Mouse (Mus musculus) urinary bladder, postnatal 4 days (tissue): ENCODE measurements around the gene Rad9b.
A peak's percentile ranks its signal among the peaks of the same experiment; 100 is the strongest.

Experiments
- DNase-seq, 2 experiments: peaks; one replicate each; pipeline ENCODE4 v3.0.0; 2021 to 2022; ENCODE audit warnings: low spot score in 2 of 2

Gene Rad9b

DNA sequence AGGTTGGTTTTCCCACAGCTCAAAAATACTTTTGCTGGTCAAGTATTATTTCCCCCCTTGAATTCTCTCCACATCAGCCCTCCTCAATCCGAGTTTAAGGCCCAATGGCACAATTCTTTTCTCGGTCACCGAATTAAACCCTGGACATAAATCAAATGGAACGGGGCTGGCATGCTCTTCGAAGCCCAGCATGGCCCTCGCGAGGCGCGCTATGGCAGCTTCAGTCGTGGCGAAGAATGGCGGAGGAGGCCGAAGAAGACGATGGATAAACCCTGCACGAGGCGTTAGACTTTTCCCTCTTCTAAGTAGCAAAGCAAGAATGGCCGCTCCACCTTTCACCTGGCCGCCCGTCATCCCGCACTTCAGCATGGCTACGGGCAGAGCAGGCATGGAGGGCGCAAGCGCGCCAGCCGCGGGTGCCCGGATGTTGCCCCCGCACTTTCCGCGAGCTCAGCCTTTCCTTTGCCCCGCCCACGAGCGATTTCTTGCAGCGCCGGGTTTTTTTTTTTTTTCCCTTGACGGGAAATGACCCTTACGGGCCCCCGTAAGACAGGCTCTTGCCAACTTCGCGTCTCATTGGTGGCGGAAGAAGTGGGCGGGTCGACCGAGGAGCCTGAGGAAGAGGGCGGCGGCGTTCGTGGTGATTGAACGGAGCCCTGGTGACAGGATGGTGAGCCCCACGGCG, at the start of gene Rad9b, which contains the start of gene Vps29:
Rad9b (minus strand) TSS at position 427 of the 685 bp plus-strand sequence.
Vps29 (plus strand) TSS at position 563 of the 685 bp plus-strand sequence.
- DNase-seq: peak; percentile 97 to 99

DNA sequence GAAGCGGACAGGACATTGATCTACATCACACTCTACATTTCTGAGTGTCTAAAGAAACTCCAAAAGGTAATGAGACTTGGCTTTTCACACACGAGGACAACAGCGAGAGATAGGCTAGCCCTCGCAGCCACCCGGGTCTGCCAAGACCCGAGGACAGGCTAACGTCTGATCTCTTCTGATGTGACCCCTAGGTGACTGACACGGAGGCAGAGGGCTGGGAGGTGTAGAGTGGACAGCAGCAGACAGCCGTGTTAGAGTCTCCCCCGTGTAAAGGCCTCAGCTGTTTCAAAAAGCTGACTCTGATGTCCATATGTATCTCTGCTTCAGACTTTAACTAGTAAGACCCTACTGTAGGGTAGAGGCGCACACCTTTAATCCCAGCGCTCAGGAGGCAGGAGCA, 49.3 kb upstream of the Rad9b start:
- no peak for DNase-seq

DNA sequence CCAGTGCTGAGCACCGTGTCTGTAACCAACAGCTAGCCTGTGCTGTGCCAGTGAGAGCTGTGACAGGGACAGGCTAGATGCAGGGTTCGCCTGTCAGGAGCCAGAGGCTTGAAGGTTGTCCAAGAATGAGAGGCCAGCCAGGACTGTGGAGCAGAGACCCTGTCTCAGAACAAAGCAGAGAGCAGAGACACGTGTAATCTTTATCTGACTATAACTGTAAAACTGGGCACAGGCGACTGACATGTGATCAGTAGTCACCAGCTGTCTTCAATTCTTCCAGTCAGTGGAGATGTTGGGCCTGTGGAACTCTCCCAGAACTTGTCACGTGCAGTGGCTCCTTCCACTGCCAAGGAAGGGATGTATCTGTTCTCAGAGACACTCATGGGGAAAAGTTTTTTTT, 48.7 kb upstream of the Rad9b start:
- DNase-seq: peak in 1 of 2 experiments; percentile 39

DNA sequence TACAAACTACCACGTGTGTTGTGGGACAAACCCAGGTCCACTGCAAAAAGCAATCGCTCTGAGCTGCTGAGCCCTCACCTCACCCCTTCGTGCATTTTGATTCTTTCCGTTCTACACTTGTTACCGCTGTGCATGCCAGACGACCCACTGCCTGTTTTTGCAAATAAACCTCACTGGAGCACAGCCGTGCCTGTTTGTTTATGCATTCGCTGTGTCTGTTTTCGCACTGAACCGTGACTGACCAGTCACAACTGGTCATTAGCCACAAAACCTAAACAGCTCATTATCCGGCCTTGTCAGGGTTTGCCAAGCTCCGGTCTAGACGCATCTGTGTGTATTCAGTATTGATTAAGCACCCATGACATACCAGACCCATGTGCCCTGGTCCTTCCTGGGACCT, 48.1 kb upstream of the Rad9b start:
- DNase-seq: no peak

DNA sequence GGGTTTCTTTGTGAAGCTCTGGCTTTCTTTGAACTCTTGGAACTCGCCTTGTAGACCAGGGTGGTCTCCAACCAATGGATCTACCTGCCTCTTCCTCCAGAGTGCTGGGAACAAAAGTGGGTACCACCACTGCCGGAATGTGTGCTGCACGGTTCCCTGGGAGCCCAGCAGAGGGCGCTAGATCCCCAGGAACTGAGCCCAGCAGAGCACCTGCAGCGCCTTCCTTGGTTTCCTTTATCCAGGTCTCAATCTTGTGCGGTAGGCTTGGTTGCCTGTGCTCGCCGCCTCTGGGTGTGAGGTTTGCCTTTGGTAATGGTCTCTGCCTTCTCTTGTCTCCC, 47.2 kb upstream of the Rad9b start:
- peak; percentile 43 to 81 for DNase-seq

DNA sequence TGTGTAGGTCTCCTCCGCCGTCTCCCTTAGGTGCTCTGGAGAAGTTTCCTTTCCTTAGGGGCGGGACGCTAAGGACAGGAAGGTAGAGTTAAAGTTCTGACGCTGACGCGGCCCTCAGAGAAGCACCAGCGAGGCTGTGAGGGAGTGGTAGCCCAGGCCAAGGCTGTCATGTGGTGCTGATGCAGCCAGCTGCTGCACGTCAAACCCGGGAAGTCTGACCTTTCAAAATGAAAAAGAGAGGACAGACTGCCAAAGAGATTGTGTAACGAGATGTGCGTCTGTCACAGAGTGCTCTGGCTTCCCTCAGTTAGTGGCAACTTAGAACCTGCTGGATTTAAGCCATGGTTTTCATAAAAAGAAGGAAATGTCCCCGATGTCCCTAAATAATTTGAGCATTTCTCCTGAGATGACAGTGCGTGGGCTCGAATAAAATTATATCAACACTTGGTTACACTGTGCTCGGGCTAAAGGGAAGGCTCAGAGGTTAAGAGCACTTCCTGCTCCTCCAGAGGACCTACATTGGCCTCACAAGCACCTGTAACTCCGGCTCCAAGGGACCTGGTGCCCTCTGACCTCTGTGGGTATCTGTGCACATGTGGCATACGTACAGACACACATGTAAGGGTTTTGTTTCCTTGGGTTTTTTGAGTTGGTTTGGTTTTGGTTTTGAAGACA, 46.7 kb upstream of the Rad9b start:
- DNase-seq: peak in 1 of 2 experiments; percentile 42

DNA sequence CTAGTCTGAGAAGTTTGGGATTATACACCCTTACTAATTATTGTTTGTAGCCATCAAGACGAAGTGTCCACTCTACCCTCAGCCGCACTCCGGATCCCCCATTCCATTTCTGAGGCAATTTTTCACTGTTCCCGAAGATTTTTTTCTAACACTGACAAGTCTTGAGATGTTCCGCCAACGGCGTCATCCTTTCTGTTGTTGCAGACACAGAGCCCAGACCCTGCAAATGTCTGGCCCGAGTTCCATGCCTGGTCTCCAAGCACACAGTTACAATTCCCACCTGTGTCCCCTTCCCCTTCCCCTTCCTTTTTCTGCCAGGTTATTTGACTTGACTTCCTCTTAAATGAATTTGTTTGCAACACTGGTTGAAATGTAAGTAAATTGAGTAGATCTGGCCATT, 45.8 kb upstream of the Rad9b start:
- DNase-seq: peak in 1 of 2 experiments; percentile 19

DNA sequence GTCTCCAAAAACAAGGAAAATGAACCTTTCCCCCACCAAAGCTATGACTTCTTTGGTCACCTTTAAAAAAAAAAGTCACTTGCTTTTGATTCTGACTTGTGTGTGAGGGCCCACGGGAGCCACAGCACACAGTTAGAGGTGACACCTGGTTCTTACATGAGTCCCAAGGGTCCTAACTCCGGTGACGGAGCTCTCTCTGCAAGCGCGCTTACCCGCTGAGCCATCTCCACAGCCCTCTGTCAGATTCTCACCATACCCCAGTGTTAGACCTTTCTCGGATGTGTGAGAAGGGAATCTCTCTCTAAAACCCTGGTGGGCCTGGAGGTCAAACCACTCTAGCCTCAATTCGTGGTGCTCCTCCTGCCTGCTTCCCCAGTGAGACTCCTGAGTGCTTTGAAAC, 43.5 kb upstream of the Rad9b start:
- DNase-seq: no peak

DNA sequence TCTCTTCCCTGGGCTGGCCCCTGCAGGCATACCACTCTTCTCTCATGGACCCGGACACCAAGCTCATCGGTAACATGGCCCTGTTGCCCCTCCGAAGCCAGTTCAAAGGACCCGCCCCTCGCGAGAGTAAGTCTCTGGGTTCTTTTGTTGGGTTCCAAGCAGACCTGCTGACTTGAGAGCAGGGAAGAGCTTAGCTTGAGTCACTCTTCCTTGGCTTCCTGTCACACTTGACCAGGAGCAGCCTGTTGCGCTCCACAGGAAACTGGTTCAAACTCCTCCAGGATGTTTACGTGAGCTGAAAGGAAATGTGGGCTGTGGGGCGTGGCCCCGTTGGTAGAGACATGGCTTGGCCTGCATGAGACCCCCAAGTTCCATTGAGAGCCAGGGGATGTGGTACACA, 42.8 kb upstream of the Rad9b start:
- DNase-seq: peak in 1 of 2 experiments; percentile 18

DNA sequence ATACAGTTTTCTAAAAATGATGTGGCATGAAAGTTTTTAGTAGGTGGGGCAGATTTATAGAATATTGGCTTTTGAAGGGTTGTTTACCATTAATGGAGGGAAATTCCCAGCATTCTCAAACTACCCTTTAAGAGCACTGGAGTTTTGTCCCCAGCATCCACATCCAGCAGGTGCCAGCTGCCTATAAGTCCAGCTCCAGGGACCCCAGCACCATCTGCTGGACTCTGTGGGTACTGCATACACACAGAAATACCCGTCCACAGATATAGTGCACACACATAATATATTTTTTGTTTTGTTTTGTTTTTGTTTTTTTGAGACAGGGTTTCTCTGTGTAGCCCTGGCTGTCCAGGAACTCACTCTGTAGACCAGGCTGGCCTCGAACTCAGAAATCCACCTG, 39.9 kb upstream of the Rad9b start:
- DNase-seq: peak; percentile 53 to 77

DNA sequence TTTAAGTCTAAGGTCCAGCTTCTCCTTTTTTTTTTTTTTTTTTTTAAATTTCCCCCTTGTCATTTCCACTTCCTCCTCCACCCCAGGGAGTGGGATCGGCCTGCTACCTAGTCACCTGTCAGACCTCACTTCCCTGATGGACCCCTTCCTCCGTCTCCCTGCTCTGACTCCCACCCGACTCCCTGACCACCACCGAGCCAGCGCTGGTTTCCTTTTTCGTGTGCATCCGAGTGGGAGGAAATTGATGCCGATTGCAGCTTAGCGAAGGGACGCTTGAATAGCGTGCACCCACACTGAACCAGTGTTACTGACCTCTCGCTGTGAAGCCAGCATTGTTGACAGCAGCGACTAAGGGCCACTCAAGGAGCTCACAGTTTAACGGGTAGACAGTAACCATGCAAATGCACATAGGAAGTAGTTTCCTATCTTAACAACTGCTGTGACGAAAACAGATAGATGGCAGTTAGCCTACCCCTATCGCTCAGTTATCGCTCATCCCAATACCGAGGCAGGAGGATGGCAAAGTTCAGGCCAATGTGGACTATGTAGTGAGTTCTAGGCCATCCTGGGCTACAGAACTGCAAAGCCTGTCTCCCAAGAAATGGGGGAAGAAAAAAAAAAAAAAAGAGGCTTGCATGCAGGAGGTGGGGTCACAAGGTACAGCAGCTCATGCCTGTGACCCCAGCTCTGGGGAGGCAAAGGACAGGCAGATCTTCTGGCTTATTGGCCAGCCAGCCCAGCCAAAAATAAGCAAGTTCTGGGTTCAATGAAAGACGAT, 38.4 kb upstream of the Rad9b start:
- DNase-seq: no peak

DNA sequence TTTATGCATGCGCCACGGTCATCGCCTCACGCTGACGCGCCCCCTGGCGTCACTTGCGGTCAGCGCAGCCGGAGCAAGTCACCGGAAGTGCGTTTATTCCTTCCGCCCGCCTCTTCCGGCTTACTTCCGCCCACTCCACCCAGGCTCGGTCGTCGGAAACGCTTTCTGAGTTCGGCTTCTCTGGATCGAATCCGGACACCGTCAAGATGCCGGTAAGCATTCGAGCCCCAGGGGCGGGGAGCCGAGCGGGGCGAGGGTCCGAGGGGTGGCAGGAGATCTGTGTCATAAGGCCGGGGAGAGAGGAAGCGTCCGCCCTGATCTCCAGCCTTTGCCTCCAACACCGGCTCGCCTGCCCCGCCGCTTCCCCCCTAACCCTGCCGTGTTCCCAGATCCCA, 37.8 kb upstream of the Rad9b start, which contains the start of gene Arpc3:
Arpc3 (plus strand) TSS at position 93 of the 395 bp plus-strand sequence.
- DNase-seq: peak; percentile 85 to 92

DNA sequence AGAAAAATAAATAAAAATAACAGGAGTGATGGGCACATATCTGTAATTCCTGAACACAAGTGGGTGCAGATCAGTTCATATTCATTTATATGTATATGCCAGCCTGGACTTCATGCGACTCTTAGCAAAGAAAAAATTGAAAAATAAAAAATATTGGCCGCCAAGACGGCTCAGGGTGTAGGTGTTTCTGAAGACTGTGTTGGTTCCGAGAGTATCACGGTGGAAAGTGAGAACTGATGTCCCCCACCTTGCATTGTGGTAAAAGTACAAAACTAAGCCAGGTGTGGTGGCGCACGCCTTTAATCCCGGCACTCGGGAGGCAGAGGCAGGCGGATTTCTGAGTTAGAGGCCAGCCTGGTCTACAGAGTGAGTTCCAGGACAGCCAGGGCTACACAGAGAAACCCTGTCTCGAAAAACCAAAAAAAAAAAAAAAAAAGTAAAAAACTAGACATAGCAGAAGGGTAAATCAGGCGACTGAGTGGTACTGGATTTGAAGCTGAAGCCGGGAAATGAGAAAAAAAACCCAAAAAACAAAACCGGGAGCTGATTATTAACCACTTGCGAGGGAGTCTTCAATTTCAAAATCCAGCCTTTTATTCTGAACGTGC, 37.2 kb upstream of the Rad9b start:
- DNase-seq: no peak

DNA sequence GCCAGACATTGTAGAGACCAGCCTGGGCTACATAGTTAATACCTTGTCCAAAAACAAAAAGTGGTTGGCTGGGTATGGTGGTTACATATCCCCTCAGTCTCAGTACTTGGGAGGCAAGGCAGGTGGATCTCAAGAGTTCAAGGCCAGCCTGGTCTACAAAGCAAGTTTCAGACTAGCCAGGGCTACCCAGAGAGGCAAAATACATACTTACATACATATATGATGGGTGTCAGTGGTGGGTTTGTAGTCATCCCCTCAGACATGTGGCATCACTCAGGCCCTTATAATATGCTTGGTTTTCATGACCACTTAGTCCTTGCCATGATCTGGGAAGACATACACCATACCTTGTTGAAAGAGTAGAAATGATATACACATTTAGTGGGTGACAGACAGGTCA, 36.6 kb upstream of the Rad9b start:
- DNase-seq: no peak

DNA sequence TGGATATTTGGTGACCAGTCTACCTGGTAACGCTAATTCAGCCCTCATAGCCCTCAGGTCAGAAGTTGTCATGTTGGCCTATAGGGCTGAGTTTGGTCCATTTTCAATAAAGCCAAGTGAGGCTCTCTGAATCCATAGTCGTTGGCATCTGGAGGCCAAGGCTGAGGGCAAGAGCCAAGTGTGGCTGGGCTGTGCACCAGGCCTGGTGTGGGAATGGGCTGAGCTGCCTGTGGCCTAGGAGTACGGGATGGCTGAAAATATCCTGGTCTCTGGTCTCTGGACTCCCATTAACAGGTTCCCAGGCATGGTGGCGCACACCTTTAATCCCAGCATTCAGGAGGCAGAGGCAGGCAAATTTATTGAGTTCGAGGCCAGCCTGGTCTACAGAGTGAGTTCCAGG, 36.0 kb upstream of the Rad9b start:
- DNase-seq: no peak

DNA sequence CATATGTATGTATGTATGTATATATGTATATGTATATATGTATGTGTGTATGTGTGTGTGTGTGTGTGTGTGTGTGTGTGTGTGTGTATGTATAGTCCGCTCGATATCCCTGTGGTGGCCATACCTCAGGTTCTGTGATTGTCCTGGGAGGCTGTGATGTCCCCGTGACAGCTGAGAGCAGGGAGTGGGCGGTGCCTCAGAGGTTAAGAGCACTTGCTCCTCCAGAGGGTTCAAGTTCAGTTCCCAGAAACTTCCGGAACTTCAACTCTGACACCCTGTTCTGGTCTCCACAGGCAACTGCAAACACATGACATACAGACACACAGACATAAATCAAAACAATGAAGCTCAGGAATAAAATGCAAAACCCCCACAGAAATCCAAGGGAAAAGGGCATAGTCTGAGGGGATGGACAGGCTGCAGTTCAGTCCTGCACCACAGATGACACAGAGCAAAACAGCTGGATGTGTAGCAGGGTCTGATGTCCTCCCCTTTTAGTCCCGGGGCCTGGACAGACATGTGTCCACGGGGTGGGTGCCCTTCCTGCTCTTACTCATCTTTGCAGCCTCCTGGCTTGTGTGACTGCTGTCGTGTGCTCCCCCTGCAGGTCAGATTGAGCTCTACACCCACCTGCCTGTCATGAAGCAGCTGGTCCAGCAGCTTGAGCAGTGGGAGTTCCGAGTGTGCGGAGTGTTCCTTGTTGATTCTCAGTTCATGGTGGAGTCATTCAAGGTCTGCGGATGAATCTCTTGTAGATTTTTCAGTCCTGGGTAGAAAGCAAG, 25.5 kb upstream of the Rad9b start:
- DNase-seq: peak in 1 of 2 experiments; percentile 76

DNA sequence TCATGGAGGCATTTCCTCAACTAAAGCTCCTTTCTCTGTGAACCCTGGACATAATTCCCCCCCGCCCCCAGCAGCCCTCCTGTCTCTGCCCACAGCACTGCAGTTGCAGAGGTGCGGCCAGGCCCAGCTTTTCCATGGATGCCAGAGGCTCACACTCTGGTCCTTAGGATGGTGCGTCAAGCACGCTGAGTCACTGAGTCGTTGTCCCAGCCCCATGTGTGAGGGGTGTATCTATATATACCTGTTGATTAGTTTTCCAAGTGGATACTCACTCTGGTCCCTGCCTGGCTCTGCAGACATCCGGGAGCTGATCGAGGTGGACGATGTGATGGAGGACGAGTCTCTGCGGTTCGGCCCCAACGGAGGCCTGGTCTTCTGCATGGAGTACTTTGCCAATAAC, 24.1 kb upstream of the Rad9b start:
- no peak for DNase-seq

DNA sequence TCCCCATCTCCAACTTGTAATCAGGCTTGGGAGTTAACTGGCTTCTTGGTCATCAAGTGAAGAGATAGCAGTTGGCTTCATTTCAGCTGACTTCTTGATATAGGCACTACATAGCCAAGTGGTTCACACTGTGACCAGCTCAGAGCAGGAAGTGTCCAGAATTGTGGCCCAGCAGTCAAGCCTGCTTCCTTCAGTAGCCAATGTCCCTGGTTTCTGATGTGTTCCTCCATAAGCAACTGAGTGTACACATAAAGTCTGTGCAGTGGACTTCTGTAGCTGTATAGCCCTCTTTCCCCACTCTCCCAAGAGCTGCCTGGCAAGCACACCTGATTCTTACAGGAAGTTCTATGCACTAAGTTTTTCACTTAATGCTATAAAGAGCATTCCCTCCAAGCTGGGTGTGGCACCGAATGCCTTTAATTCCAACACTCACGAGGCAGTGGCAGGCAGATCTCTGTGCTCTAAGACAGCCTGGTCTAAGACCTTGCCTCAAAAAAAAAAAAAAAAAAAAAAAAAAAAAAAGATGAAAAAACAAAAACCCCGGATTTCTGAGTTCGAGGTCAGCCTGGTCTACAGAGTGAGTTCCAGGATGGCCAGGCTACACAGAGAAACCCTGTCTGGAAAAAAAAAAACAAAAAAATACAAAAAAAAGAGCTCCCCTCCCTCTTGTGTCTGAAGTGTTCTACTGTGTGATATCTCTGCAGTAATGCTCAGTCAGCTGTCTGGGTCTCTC, 23.2 kb upstream of the Rad9b start:
- DNase-seq: no peak

DNA sequence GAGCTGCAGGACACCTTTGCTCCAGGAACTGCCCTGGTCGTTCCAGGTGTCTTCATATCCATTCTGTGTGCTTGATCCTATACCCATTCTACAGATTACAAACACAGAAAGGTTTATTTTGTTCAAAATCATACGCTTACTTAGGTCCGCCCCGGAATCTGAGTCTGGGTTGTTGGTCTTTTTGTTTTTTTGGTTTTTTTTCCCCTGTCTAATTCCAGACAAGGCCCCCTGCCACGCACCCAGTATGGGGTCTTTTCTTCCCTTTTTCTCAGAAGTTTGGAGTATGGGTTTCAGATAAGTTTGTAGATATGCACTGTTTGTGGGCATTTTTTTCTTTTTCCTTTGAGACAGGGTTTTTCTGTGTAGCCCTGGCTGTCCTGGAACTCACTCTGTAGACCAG, 18.8 kb upstream of the Rad9b start:
- DNase-seq: no peak

DNA sequence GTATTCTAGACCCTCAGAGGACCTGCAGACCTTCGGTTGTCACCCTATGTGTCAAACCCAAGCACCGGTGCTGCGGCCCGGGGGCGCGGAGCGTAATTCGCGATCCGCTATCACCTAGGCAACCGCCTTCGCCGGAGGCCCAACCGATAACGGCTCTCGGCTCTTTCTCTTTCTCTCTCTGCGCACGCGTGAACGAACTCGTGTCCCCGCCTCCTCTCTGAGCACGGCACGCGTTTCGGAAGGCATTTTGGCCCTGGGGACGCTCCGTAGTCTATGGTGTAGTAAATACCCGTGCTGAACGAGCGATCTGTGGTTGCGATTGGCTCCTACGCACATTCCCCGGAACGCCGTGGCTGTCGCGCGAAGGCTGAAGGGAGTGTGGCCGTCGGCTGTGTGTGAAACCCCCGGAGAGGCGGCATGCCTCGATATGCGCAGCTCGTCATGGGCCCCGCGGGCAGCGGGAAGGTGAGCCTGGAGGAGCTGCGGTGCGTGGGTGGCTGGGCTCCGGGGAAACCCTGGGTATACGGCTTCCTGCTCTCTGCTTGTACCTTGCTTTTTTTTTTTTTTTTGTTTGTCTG, 18.2 kb upstream of the Rad9b start, which contains the start of gene Fam216a:
Fam216a (minus strand) TSS at position 173 of the 578 bp plus-strand sequence.
- DNase-seq: peak; percentile 97 to 99
